Mouse (Mus musculus) left cerebral cortex, postnatal 4 days (tissue): ENCODE results near the gene Ngb. TPM values are rescaled to one million over a fixed set of nuclear protein-coding genes. Genes with fewer than 3 reads are reported as not detected.
A peak's percentile ranks its signal among the peaks of the same experiment; 100 is the strongest.

Experiments used
- DNase-seq: peaks from one replicate; pipeline ENCODE4 v3.0.0-alpha.2; 2022
- intact Hi-C: fragments of 180-260 bp; cut with DNase I; formaldehyde crosslinking; loops from one replicate; pipeline ENCODE4 v1.15.1; 2025
- total RNA-seq, 2 experiments: library from RNA; stranded (reverse); gene quantifications; 2 replicates each; pipeline ENCODE4 v1.2.3; 2021

Gene Ngb
- 1 to 10 TPM; 4.7 to 5.5 TPM for total RNA-seq

DNA sequence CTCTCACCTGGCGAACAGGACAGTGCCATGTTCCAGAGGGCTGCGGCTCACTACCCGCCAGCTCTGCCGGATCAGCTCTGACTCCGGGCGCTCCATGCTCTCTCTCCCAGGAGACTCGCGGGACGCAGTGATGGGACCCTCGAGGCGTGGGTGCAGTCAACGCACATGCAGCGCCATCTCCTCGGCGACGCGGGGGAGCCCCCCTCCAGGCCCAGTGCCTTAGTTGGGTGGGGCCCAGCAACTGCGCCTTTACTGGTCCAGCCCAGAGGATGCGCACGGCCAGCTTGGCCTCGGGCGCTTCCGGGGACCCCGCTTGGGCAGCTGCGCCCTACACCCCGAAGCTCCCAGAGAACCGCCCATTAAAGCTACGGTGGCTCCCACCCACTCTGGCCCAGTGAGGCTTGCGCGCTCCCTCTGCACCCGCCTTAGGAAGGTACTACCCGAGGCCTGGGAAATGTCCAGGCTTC, at the start of gene Ngb:
Ngb (minus strand) TSS at position 375 of the 467 bp plus-strand sequence.
- DNase-seq: no peak
- intact Hi-C loops: no loop called here

- DNase-seq: no peak
- intact Hi-C loops: no loop called here
Observed at GRCm38 (mm10) chr12:87149471-87149870, 47.1 kb upstream of the Ngb start.

- no peak for DNase-seq
- intact Hi-C loops: no loop called here
Observed at GRCm38 (mm10) chr12:87148136-87148535, 45.8 kb upstream of the Ngb start.

DNA sequence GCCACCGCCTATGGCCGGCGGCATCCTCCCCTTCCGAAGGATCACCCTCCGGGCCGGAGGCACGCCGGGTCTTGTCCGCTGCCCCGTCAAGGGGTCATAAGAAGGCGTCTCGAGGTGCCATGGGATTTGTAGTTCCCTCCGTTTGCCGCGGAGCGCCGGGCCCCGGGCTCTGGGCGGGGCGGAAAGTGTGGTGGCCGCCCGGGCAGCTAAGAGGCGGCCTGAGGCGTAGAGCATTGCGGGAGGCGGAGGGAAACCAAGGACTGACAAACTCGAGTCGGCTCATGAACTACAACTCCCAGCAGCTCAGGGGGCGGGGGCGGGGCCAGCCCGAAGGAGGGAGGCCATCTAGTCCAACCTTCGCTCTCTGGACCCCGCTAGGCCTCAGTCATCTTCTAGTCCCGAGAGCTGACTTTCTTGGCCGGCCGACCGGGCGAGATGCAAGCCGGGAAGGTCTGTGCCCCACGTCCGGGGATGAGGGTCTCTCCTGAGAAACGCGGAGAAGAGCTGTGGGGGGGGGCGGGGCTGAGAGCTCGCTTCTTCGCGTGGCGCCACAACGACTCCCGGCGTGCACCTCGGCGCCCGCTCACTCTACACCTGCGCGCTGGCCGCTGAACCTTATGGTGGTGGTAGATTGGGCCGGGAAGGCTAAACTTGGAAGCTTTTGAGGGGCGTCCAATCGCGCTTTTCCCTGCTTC, 45.2 kb upstream of the Ngb start, which contains the start of gene Pomt2:
Pomt2 (minus strand) TSS at position 574 of the 695 bp plus-strand sequence.
- intact Hi-C loops: no loop called here

DNA sequence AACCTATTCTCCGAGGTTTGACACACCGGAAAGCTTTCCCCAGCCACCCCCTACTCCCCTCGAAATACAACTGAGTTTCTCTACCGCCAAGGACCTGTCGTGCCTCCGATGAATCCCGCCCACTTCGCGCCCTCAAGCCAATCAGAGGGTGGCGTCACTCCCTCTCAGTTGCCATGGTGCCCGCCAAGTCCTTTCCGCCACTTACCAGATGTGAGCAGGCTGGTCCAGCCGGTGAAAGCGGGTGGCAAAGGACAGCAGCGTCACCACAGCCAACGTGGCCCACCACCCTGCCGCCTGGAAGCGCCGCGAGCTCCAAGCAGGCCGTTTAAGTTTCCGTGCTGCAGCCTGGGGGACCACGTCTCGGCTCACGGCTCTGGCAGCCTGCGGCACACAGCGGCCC, 44.6 kb upstream of the Ngb start, which contains the start of gene Gstz1:
Gstz1 (plus strand) TSS at position 200 of the 400 bp plus-strand sequence.
- DNase-seq: peak; percentile 91
- intact Hi-C loops: no loop called here

More for the DNA sequence above, 45.2 kb upstream of the Ngb start, which contains the start of gene Pomt2:
- peak; percentile 93 for DNase-seq

DNA sequence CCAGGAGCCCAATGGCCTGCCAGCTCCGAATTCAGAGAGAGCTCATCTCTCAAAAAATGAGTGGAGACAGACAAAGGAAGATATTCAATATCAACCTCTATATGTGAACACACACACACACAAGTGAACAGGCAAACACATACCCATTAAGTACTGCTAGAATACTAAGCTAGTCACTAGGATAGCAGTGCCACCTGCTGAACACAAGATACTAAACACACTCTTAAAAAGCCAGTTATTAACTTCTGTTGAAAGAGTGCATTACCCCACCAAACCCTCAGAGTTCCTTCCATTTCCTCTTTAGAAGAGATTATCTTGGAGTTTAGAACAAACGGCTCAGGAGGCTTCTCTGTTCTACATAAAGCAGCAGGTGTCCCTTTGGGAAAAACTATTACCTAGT, 39.8 kb upstream of the Ngb start:
- intact Hi-C loops: no loop called here
- no peak for DNase-seq

- intact Hi-C loops: no loop called here
- no peak for DNase-seq
Observed at GRCm38 (mm10) chr12:87138768-87139167, 36.4 kb upstream of the Ngb start.

DNA sequence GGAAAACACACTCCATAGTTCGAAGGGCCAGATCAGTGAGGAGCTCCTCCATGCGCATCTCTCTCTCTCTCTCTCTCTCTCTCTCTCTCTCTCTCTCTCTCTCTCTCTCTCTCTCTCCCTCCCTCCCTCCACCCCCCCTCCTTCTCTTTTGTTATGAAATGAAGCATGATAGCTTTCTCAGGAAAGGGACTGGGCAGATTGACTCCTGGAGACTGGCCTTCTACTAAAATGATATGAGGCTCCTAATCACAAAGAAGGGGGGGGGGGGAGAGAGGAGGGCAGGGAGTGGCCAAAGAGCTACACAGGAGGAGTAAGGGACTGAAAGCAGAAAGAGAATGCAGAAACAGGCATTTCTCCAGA, 36.0 kb upstream of the Ngb start:
- DNase-seq: no peak
- intact Hi-C loops: no loop called here

- intact Hi-C loops: no loop called here
- peak; percentile 22 for DNase-seq
Observed at GRCm38 (mm10) chr12:87137439-87138341, 35.4 kb upstream of the Ngb start.

DNA sequence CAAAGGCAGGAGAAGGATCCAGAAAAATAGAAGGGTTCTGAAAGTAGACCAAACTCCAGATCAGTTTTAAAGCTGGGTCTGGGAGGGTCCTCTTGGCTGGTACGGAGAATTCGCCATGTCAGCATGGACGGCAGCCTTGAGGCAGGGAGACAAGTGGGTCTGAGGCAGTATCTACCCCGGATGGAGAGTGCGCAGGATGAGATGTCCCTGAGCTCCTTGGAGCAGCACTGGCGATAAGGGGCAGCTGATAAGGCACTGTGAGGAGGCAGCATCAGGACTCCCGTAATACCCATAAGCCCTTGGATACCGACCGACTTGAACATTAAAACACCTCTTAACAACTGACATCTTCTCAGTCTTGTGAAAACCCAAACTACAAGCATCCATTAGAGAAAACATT, 30.4 kb upstream of the Ngb start:
- DNase-seq: no peak
- intact Hi-C loops: no loop called here

- no peak for DNase-seq
Observed at GRCm38 (mm10) chr12:87132210-87132609, 29.9 kb upstream of the Ngb start.

DNA sequence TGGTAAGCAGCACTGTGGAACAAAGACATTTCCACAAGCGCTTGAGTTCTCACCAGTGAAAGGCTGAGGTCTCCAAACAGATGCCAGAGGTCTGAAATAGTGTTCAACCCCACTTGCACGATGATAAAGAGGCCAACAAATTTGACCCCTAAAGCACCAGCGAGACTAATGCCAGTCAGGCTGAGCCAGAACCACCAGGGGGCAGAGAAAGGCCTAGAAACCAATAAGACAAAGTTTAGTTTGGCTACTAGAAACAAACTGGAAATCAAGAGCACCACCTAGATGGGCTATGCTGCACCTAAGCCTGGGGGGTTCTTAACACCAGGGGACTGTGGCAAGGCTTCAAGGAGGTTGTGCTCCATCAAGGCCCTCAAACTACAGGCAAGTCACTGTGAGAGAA, 29.3 kb upstream of the Ngb start:
- intact Hi-C loops: no loop called here
- peak; percentile 36 for DNase-seq

More at GRCm38 (mm10) chr12:87132210-87132609, 29.9 kb upstream of the Ngb start:
- intact Hi-C loops: no loop called here

DNA sequence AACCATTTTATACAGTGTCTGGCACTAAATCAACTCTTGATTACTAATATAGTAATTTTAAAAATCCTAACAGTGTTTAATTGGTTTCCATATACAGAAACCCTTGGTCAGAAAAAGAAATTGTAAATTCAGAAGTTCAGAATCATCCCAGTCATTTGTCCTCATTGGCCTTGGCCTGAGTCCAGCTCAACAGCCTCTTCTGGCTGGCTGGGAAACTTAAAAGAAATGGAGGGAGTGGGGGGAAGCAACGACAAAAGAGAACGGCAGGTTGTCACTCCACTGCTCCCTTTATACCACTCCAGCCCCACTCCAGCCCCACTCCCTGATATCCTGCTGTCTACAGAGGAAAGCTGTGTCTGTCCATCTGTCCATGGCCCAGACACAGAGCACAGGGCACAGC, 28.8 kb upstream of the Ngb start:
- intact Hi-C loops: no loop called here
- DNase-seq: peak; percentile 34

GRCm38 (mm10) chr12:87130224-87130623, 27.9 kb upstream of the Ngb start:
- intact Hi-C loops: no loop called here

GRCm38 (mm10) chr12:87127256-87127655, 24.9 kb upstream of the Ngb start:
- intact Hi-C loops: loop anchor here (10.0 kb wide), 1 partner anchor 118 kb away; no protein-coding TSS in a partner anchor
- no peak for DNase-seq

More at GRCm38 (mm10) chr12:87130224-87130623, 27.9 kb upstream of the Ngb start:
- no peak for DNase-seq

DNA sequence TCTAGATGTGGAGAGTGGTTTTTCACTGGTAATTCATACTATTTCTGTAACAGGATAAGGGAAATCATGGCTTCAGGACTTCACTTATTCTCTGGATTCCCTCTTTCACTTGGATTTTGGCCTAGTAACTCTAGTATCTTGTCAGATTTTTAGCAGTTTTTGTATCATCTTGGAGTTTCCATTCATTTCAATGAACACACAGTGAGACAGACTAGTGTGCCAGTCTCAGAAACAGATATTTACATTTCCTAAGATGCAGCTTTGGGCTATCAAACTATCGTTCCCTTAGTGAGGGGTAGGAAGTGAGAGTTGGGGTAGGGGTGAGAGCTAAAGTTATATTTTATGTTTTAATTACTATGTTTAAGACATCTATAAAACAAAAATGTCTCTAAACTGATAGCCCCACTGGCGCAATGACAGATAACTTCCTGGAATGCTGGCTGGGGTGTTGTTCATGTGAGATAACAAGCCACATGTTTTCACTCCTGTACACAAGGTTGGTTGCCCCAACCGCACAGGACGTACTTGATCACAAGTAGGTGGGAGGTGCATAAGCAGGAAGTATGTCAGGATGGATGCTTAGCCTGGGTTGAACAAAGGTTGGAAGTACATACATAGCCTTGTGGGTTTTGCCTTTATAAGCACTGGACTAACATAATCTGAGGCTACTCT, 19.7 kb upstream of the Ngb start:
- no peak for DNase-seq
- intact Hi-C loops: loop anchor here (10.0 kb wide), 1 partner anchor 123 kb away; no protein-coding TSS in a partner anchor

- peak; percentile 38 for DNase-seq
- intact Hi-C loops: no loop called here
Observed at GRCm38 (mm10) chr12:87107357-87107977, 5.1 kb upstream of the Ngb start.

DNA sequence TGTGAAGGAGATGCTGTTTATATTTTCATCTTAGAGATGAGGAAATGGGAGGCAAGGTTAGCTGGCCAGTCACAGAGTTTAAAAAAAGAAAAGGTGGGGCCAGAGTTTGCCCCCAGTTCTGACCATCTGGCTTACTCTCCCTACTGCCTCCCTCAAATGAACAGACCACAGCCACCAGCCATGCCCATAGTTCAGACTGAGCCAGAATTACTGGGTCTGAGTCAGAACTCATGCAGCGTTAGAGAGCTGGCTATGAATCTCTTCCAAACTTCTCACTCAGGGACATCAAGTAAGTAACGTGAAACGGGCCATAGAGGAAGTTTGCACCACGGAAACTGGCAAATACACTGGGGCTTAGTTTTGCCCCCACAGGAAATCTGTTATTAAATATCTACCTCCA, 2.5 kb upstream of the Ngb start:
- intact Hi-C loops: no loop called here

GRCm38 (mm10) chr12:87103471-87103870, 1.1 kb upstream of the Ngb start:
- intact Hi-C loops: no loop called here
- no peak for DNase-seq

More for the DNA sequence above, 2.5 kb upstream of the Ngb start:
- DNase-seq: no peak

DNA sequence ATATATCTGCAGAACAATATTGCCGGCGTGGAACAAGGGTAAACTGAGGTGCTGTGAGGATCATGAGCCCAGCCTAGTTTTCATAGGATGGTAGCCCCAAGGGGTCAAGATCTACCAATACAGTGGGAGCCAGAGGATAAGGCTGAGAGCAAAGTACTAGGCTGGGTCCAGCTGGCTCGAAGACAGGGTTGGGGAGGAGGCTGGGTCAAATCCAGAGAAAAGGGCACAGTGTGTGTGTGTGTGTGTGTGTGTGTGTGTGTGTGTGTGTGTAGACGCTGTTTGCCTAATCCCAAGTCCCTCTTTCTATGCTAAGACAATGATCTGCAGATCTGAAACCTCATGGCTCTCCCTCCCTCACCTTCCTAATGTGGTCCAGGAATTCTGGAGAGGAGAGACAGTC, 2.0 kb downstream of the Ngb start:
- DNase-seq: no peak
- intact Hi-C loops: no loop called here
